Mouse (Mus musculus) C2C12 (cell line): ENCODE data around the gene Txnrd1.

Source experiments
- CTCF ChIP-seq: IDR thresholded peaks from one replicate; pipeline ENCODE4 v1.5.1; 2011; ENCODE audit not compliant: control insufficient read depth, insufficient read depth, insufficient read length
- MAX ChIP-seq: IDR thresholded peaks from one replicate; pipeline ENCODE4 v1.6.1; 2011; ENCODE audit warnings: mild to moderate bottlenecking, control low read depth
- MYOG ChIP-seq: IDR thresholded peaks from one replicate; pipeline ENCODE4 v1.6.1; 2011; ENCODE audit not compliant: control insufficient read depth, insufficient read length; ENCODE audit errors: extremely low read depth

- TF ChIP-seq MAX (no peak), MYOG (no peak), CTCF (no peak)
Observed at GRCm38 (mm10) chr10:82868418-82869086, 34.8 kb downstream of the Txnrd1 start.
